Mouse (Mus musculus) embryonic facial prominence, embryonic 11.5 days (tissue): ENCODE results near the gene Rpa1. TPM values are rescaled to one million over a fixed set of nuclear protein-coding genes. Genes with fewer than 3 reads are reported as not detected.
A peak's percentile ranks its signal among the peaks of the same experiment; 100 is the strongest.

Experiments used
- ATAC-seq: fragments of 200-750 bp; cut with Nextera tagmentation; replicated peaks from 2 replicates; pipeline ENCODE4 v1.8.0; 2017; ENCODE audit warnings: low read depth; ENCODE audit not compliant: insufficient number of reproducible peaks, low FRiP score, low TSS enrichment
- DNase-seq: peaks from one replicate; pipeline ENCODE4 v3.0.0-alpha.2; 2015; ENCODE audit warnings: low spot score
- H3K27ac ChIP-seq: fragments of 300-500 bp; sonication (generic); replicated peaks from 2 replicates; pipeline ENCODE4 v1.5.1; 2014; ENCODE audit warnings: mild to moderate bottlenecking, low read depth, low read length, control low read depth
- H3K27me3 ChIP-seq: fragments of 300-500 bp; sonication (generic); 2 replicates; pipeline ENCODE4 v1.6.1; 2014; ENCODE audit warnings: mild to moderate bottlenecking, low read length, moderate library complexity, mixed read lengths; ENCODE audit not compliant: control insufficient read depth, insufficient read depth
- H3K36me3 ChIP-seq: fragments of 300-500 bp; sonication (generic); replicated peaks from 2 replicates; pipeline ENCODE4 v1.6.1; 2014; ENCODE audit warnings: low read depth, mild to moderate bottlenecking, low read length, moderate library complexity, mixed read lengths; ENCODE audit not compliant: control insufficient read depth, insufficient read depth
- H3K4me1 ChIP-seq: fragments of 300-500 bp; sonication (generic); 2 replicates; pipeline ENCODE4 v1.6.1; 2014; ENCODE audit warnings: low read length, mixed read lengths; ENCODE audit not compliant: control insufficient read depth, insufficient read depth
- H3K4me2 ChIP-seq: fragments of 300-500 bp; sonication (generic); 2 replicates; pipeline ENCODE4 v1.6.1; 2014; ENCODE audit warnings: low read depth, mild to moderate bottlenecking, control low read depth, low read length, moderate library complexity
- H3K4me3 ChIP-seq: fragments of 300-500 bp; sonication (generic); 2 replicates; pipeline ENCODE4 v1.5.1; 2014; ENCODE audit warnings: low read depth, low read length, control low read depth
- H3K9ac ChIP-seq: fragments of 300-500 bp; sonication (generic); replicated peaks from 2 replicates; pipeline ENCODE4 v1.6.1; 2014; ENCODE audit warnings: mild to moderate bottlenecking, control low read depth, low read length
- H3K9me3 ChIP-seq: fragments of 300-500 bp; sonication (generic); replicated peaks from 2 replicates; pipeline ENCODE4 v1.6.1; 2016; ENCODE audit warnings: mild to moderate bottlenecking, low read length, inconsistent platforms, mixed read lengths; ENCODE audit not compliant: control insufficient read depth
- WGBS: fragments of 180-500 bp; shearing (Covaris S2); extraction: QIAGEN DNeasy Blood & Tissue Kit; methylation state at CpG from one replicate; pipeline ENCODE4 v1.1.7; 2014; 5-methylcytosine and 5-hydroxymethylcytosine counted together
- polyA plus RNA-seq: library from polyadenylated mRNA; unstranded; fragments of >200 nt; fragmentation: Nextera tagmentation; extraction: Ambion mirVana; gene quantifications from 2 replicates; pipeline ENCODE4 v1.2.1, GENCODE M21; 2014

Rpa1 gene
- polyA plus RNA-seq, 1 experiment from 2014 or later: 150 TPM

DNA sequence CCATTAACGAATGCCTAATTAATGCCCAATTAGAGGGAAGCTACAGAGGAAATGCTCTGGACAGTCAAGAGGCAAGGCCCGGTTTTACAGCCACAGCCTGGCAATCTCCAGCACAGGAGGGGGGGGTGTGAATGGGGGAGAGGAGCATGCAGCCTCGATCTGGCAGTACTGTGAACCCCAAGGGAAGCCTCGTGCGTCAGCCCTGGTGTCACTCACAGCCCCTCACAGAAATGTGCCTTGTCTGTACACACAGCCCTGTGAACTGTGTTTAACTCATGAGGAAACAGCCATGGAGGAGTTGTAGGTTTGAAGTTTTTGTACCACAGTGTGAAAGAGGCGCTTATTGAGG, 84.2 kb downstream of the Rpa1 start:
- H3K27me3 ChIP-seq: no peaks in the 10 kb centered on the region
- DNase-seq (no peak), ATAC-seq (0 out of 2 replicates have a peak, but pooled peaks have one; percentile 45)
- H3K36me3 ChIP-seq: no peaks in the 10 kb centered on the region
- H3K27ac ChIP-seq: no peak overlapping the region
- H3K4me3 ChIP-seq: no peak overlapping the region
- no peaks in the 10 kb centered on the region; the same call in none of the 2 replicates for H3K4me1 ChIP-seq
- 46% methylated on average over 6 of the region's 6 CpGs for WGBS
- no peak overlapping the region for H3K4me2 ChIP-seq
- no peak overlapping the region for H3K9ac ChIP-seq
- no peaks in the 10 kb centered on the region for H3K9me3 ChIP-seq

DNA sequence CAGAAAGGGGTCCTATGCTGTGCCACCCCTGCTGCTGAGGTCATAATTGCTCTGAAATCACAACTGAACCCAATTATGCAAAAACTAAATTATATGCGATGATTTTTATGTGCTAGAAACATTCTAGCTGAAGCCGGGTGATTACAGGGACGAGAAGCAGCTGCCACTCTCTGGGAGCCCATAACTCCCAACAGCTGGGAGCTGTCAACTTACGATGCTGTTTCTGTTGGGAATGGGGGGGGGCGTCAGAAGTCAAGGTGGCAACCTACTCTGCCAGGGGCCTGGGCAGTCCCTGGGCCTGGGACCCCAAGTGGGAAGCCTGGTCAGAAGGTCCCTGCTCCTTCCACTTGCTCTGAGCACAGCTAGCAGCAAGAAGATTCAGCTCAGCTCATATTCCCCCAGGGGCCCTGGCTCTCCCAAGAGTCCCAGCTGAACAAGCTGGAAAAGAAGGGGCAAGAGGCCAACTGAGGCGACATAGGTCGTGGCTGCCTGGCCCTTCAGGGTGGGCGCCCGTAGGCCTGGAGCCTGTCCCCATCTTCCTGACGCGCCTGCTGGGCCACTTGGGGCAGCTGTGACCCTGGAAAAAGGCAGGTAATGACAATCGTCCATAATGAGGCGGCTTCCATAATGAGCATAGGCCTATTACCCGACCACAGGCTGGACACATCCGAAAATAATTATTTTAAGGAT, 84.7 kb downstream of the Rpa1 start:
- ATAC-seq (no peak; the same call in 1 of the 2 replicates), DNase-seq (peak; percentile 27)
- Histone ChIP-seq H3K4me2 (no peak overlapping the region), H3K27ac (no peak overlapping the region), H3K9ac (no peak overlapping the region), H3K9me3 (no peaks in the 10 kb centered on the region), H3K4me1 (no peaks in the 10 kb centered on the region; the same call in none of the 2 replicates), H3K4me3 (no peak overlapping the region), H3K36me3 (no peaks in the 10 kb centered on the region), H3K27me3 (no peaks in the 10 kb centered on the region)
- 51% methylated on average over 15 of the region's 15 CpGs for WGBS

DNA sequence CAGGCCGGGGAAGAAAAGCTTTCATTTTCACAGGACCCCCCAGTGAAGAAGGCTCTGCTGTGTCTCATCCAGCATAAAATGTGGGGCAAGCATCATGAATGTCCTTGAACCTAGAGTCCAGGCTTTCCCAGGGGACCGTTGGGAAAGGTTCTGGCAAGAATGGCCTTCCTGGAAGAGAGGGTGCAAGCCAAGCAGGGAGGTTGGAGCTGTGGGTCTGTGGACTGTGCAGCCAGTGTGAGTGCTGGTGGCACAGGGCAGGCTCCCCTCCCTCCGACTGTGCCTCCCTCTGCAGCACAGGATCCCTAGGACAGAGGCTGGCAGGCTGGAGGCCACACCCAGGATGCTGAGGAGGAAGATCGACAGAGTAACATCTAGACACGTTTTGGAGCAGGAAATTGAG, 85.3 kb downstream of the Rpa1 start:
- no peaks in the 10 kb centered on the region for H3K9me3 ChIP-seq
- H3K9ac ChIP-seq: no peak overlapping the region
- H3K4me1 ChIP-seq: no peaks in the 10 kb centered on the region; the same call in none of the 2 replicates
- no peak for ATAC-seq
- 40% methylated on average over 5 of the region's 5 CpGs for WGBS
- DNase-seq: no peak
- no peak overlapping the region for H3K27ac ChIP-seq
- no peak overlapping the region for H3K4me3 ChIP-seq
- H3K4me2 ChIP-seq: no peak overlapping the region
- no peaks in the 10 kb centered on the region for H3K27me3 ChIP-seq
- no peaks in the 10 kb centered on the region for H3K36me3 ChIP-seq

- ATAC-seq: no peak
- H3K9ac ChIP-seq: no peak overlapping the region
- no peaks in the 10 kb centered on the region for H3K36me3 ChIP-seq
- H3K27me3 ChIP-seq: no peaks in the 10 kb centered on the region
- H3K4me2 ChIP-seq: no peak overlapping the region
- H3K4me1 ChIP-seq: no peaks in the 10 kb centered on the region; the same call in none of the 2 replicates
- DNase-seq: no peak
- WGBS: 88% methylated on average over 3 of the region's 3 CpGs
- H3K9me3 ChIP-seq: no peaks in the 10 kb centered on the region
- H3K4me3 ChIP-seq: no peak overlapping the region
- no peak overlapping the region for H3K27ac ChIP-seq
These were observed 85.9 kb downstream of the Rpa1 start for GRCm38 (mm10) chr11:75262181-75262580.

DNA sequence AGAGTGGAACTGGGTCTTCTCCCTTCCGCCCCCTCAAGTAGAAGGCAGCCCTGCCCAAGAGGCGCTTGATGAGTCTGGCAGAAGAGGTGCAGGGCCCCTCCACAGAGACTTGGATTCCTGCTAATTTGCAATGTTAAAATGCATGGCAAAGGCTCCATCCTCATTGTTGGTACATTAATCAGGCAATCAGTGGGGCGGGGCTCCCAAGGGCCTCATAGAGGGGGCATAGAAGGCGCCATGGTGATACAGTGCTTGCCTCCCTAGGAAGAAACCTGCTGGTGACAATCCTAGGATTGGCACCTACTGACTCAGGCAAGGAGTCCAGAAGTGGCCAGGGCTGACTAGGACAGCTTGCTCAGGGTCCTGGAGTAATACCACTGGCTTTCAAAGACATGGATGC, 86.4 kb downstream of the Rpa1 start:
- Histone ChIP-seq H3K4me2 (no peak overlapping the region), H3K27me3 (no peaks in the 10 kb centered on the region), H3K27ac (no peak overlapping the region), H3K4me1 (no peaks in the 10 kb centered on the region; the same call in none of the 2 replicates), H3K4me3 (no peak overlapping the region), H3K36me3 (no peaks in the 10 kb centered on the region), H3K9ac (no peak overlapping the region), H3K9me3 (no peaks in the 10 kb centered on the region)
- no peak for ATAC-seq
- no peak for DNase-seq
- WGBS: 91% methylated on average over 4 of the region's 4 CpGs

DNA sequence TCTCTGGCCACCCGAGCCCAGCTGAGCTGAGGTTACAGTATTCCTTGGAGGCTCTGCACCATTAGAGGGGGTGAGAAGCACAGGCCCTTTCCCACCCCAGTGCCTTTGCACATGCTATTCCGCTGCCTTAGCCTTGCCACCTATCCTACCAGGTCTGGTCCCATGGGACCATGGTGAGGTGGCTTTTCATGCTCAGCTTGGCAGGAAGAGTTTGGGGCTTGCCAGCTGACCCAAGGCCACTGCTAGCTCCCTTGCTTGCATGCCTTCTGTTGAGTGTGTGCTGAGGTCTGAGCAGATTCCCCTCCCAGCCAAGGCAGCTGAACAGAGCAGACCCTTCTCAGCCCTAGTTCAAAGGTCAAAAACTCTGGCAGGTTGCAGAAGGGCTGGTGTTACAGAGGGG, 87.1 kb downstream of the Rpa1 start:
- no peak overlapping the region for H3K9ac ChIP-seq
- no peaks in the 10 kb centered on the region for H3K9me3 ChIP-seq
- H3K36me3 ChIP-seq: no peaks in the 10 kb centered on the region
- H3K4me3 ChIP-seq: no peak overlapping the region
- ATAC-seq (no peak), DNase-seq (no peak)
- H3K4me2 ChIP-seq: no peak overlapping the region
- H3K4me1 ChIP-seq: no peaks in the 10 kb centered on the region; the same call in none of the 2 replicates
- no peak overlapping the region for H3K27ac ChIP-seq
- WGBS: 94% methylated on average over 2 of the region's 2 CpGs
- H3K27me3 ChIP-seq: no peaks in the 10 kb centered on the region

DNA sequence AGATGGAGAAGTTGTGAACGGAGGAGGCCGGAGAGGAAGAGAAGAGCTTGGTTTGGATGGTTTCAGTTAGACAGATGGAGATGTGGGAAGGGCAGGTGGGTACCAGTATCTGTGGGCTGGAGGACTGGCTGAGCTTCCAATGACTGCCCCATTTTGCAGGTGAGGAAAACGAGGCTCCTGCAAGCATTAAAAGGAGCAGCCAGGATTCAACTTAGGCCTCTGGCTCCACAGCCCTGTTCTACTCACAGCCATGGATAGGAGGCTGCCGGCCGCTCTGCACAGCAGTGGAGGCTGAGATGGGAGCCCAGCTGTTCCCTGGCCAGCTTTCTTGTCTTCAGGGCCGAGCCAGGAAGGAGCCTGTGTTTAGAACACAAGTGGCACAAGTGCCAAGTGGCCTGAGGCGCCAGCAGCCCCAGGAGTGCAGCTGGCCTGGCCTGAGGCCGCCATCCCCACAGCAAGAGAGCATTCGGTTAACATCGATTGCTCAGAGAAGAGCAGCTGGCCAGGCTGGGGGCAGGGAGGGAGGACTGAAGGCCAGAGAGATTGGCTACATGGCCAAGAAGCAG, 88.0 kb downstream of the Rpa1 start:
- no peak for ATAC-seq
- H3K27ac ChIP-seq: no peak overlapping the region
- no peak overlapping the region for H3K9ac ChIP-seq
- no peaks in the 10 kb centered on the region for H3K27me3 ChIP-seq
- no peak overlapping the region for H3K4me2 ChIP-seq
- no peaks in the 10 kb centered on the region; the same call in 1 of the 2 replicates for H3K4me1 ChIP-seq
- H3K4me3 ChIP-seq: no peak overlapping the region
- DNase-seq: no peak
- no peaks in the 10 kb centered on the region for H3K36me3 ChIP-seq
- WGBS: 62% methylated on average over 10 of the region's 10 CpGs
- H3K9me3 ChIP-seq: no peaks in the 10 kb centered on the region

- Histone ChIP-seq H3K4me1 (no peaks in the 10 kb centered on the region; the same call in 1 of the 2 replicates), H3K9ac (no peak overlapping the region), H3K36me3 (no peaks in the 10 kb centered on the region), H3K27me3 (no peaks in the 10 kb centered on the region), H3K4me2 (no peak overlapping the region), H3K27ac (no peak overlapping the region), H3K9me3 (no peaks in the 10 kb centered on the region), H3K4me3 (no peak overlapping the region)
- 78% methylated on average over 6 of the region's 6 CpGs for WGBS
- ATAC-seq (no peak), DNase-seq (no peak)
These were observed 88.7 kb downstream of the Rpa1 start for GRCm38 (mm10) chr11:75259416-75259815.
